Mouse (Mus musculus): Measurements from ENCODE around the gene Ubqln4. TPM values are rescaled to one million over a fixed set of nuclear protein-coding genes. Genes with fewer than 3 reads are reported as not detected.
"Not testable (repeated sequence)": the region's sequence is repeated elsewhere in the genome, so short reads cannot be mapped to it uniquely, and the experiment has no call there.

Gene Ubqln4
- polyA plus RNA-seq, 1 experiment from 2014 or later = 39.3 TPM

GRCm38 (mm10) chr3:88596547-88596946 lies 43.0 kb downstream of the Ubqln4 start:
- H3K9me3 ChIP-seq (ENCODE audit: control insufficient read depth, low read length); H3K4me3 ChIP-seq (ENCODE audit: low read length); H3K4me2 ChIP-seq (ENCODE audit: low read depth, low read length); ATAC-seq (ENCODE audit: low read depth); H3K27me3 ChIP-seq (ENCODE audit: control insufficient read depth, insufficient read depth, low read depth, low read length); H3K36me3 ChIP-seq (ENCODE audit: control insufficient read depth, insufficient read depth, low read length); H3K9ac ChIP-seq (ENCODE audit: low read length); H3K27ac ChIP-seq (ENCODE audit: low read length): not testable (repeated sequence)
- 78% methylated on average over 4 of the region's 4 CpGs for WGBS
- peaks cover 17% of the 10 kb centered on the region for H3K4me1 ChIP-seq (replicated peaks; ENCODE audit: control insufficient read depth, insufficient read depth, low read length)

- Histone ChIP-seq H3K27me3 (ENCODE audit: control insufficient read depth, insufficient read depth, low read depth, low read length) (no peaks in the 10 kb centered on the region), H3K4me2 (ENCODE audit: low read depth, low read length) (no peak overlapping the region), H3K9me3 (ENCODE audit: control insufficient read depth, low read length) (no peaks in the 10 kb centered on the region), H3K4me3 (ENCODE audit: low read length) (no peak overlapping the region), H3K4me1 (replicated peaks; ENCODE audit: control insufficient read depth, insufficient read depth, low read length) (peaks cover 5% of the 10 kb centered on the region; the same call in 1 of the 2 replicates), H3K9ac (ENCODE audit: low read length) (no peak overlapping the region), H3K36me3 (ENCODE audit: control insufficient read depth, insufficient read depth, low read length) (no peaks in the 10 kb centered on the region), H3K27ac (ENCODE audit: low read length) (no peak overlapping the region)
- ATAC-seq (ENCODE audit: low read depth) = no peak
- WGBS = 73% methylated on average over 4 of the region's 4 CpGs
These were observed 48.9 kb downstream of the Ubqln4 start for GRCm38 (mm10) chr3:88602466-88602865.

- no peaks in the 10 kb centered on the region for H3K36me3 ChIP-seq (ENCODE audit: control insufficient read depth, insufficient read depth, low read length)
- peak overlapping the region; percentile 27 for H3K27ac ChIP-seq (ENCODE audit: low read length)
- H3K4me2 ChIP-seq (ENCODE audit: low read depth, low read length) = no peak overlapping the region
- no peaks in the 10 kb centered on the region for H3K27me3 ChIP-seq (ENCODE audit: control insufficient read depth, insufficient read depth, low read depth, low read length)
- H3K9me3 ChIP-seq (ENCODE audit: control insufficient read depth, low read length) = no peaks in the 10 kb centered on the region
- peaks cover 9% of the 10 kb centered on the region; the same call in 1 of the 2 replicates for H3K4me1 ChIP-seq (replicated peaks; ENCODE audit: control insufficient read depth, insufficient read depth, low read length)
- 15% methylated on average over 6 of the region's 6 CpGs for WGBS
- H3K4me3 ChIP-seq (ENCODE audit: low read length) = no peak overlapping the region
- ATAC-seq (ENCODE audit: low read depth) = peak; percentile 78
- H3K9ac ChIP-seq (ENCODE audit: low read length) = no peak overlapping the region
These were observed 50.2 kb downstream of the Ubqln4 start for GRCm38 (mm10) chr3:88603714-88604161.

DNA sequence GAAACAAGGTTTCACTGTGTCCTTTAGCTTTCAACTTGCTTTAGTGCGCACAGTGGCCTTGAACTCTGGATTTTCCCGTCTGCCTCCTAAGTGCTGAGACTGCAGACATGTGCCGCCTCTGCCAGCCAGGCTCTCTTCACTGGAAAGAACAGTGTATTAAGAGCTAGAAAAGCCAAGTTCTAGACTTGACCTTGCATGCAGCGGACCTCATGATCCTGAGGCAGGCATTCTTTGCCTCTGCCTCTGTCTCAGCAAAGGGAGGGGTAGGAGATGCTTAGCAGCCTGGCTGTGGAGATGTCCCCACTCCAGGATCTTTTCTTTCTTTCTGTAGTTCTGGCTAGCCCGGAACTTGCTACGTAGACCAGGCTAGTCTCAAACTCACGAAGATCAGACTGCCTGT lies 51.3 kb downstream of the Ubqln4 start:
- no peaks in the 10 kb centered on the region for H3K9me3 ChIP-seq (ENCODE audit: control insufficient read depth, low read length)
- H3K4me1 ChIP-seq (replicated peaks; ENCODE audit: control insufficient read depth, insufficient read depth, low read length) = peaks cover 9% of the 10 kb centered on the region; the same call in 1 of the 2 replicates
- H3K27ac ChIP-seq (ENCODE audit: low read length) = no peak overlapping the region
- H3K36me3 ChIP-seq (ENCODE audit: control insufficient read depth, insufficient read depth, low read length) = no peaks in the 10 kb centered on the region
- H3K4me2 ChIP-seq (ENCODE audit: low read depth, low read length) = no peak overlapping the region
- WGBS = 91% methylated on average over 7 of the region's 7 CpGs
- ATAC-seq (ENCODE audit: low read depth) = no peak
- H3K27me3 ChIP-seq (ENCODE audit: control insufficient read depth, insufficient read depth, low read depth, low read length) = no peaks in the 10 kb centered on the region
- no peak overlapping the region for H3K9ac ChIP-seq (ENCODE audit: low read length)
- H3K4me3 ChIP-seq (ENCODE audit: low read length) = no peak overlapping the region

- not testable (repeated sequence) for H3K4me2 ChIP-seq (ENCODE audit: low read depth, low read length); H3K27me3 ChIP-seq (ENCODE audit: control insufficient read depth, insufficient read depth, low read depth, low read length); H3K4me1 ChIP-seq (replicated peaks; ENCODE audit: control insufficient read depth, insufficient read depth, low read length); H3K4me3 ChIP-seq (ENCODE audit: low read length); H3K27ac ChIP-seq (ENCODE audit: low read length); ATAC-seq (ENCODE audit: low read depth); H3K36me3 ChIP-seq (ENCODE audit: control insufficient read depth, insufficient read depth, low read length); H3K9ac ChIP-seq (ENCODE audit: low read length); H3K9me3 ChIP-seq (ENCODE audit: control insufficient read depth, low read length)
- 95% methylated on average over 2 of the region's 2 CpGs for WGBS
These were observed 52.1 kb downstream of the Ubqln4 start, which contains the start of gene Arhgef2 for GRCm38 (mm10) chr3:88605666-88606065. Gene Arhgef2 (plus strand): TSS chr3:88605966.

- ATAC-seq (ENCODE audit: low read depth) = peak; percentile 85
- Histone ChIP-seq H3K9me3 (ENCODE audit: control insufficient read depth, low read length) (no peaks in the 10 kb centered on the region), H3K4me1 (replicated peaks; ENCODE audit: control insufficient read depth, insufficient read depth, low read length) (peaks cover 9% of the 10 kb centered on the region; the same call in 1 of the 2 replicates), H3K9ac (ENCODE audit: low read length) (peak overlapping the region; percentile 57), H3K36me3 (ENCODE audit: control insufficient read depth, insufficient read depth, low read length) (no peaks in the 10 kb centered on the region), H3K27me3 (ENCODE audit: control insufficient read depth, insufficient read depth, low read depth, low read length) (no peaks in the 10 kb centered on the region), H3K4me3 (ENCODE audit: low read length) (peak overlapping the region; percentile 26), H3K27ac (ENCODE audit: low read length) (no peak overlapping the region), H3K4me2 (ENCODE audit: low read depth, low read length) (peak overlapping the region; percentile 51)
- under 1% methylated on average over 20 of the region's 20 CpGs for WGBS
These were observed 53.7 kb downstream of the Ubqln4 start for GRCm38 (mm10) chr3:88607065-88607757.

- Histone ChIP-seq H3K4me1 (replicated peaks; ENCODE audit: control insufficient read depth, insufficient read depth, low read length) (peaks cover 9% of the 10 kb centered on the region; the same call in 1 of the 2 replicates), H3K27ac (ENCODE audit: low read length) (no peak overlapping the region), H3K4me2 (ENCODE audit: low read depth, low read length) (peak overlapping the region; percentile 51), H3K9ac (ENCODE audit: low read length) (peak overlapping the region; percentile 57), H3K9me3 (ENCODE audit: control insufficient read depth, low read length) (no peaks in the 10 kb centered on the region), H3K36me3 (ENCODE audit: control insufficient read depth, insufficient read depth, low read length) (no peaks in the 10 kb centered on the region), H3K4me3 (ENCODE audit: low read length) (peak overlapping the region; percentile 26), H3K27me3 (ENCODE audit: control insufficient read depth, insufficient read depth, low read depth, low read length) (no peaks in the 10 kb centered on the region)
- WGBS = 29% methylated on average over 10 of the region's 10 CpGs
- ATAC-seq (ENCODE audit: low read depth) = peak; percentile 19; the same call in 1 of the 2 replicates
These were observed 54.2 kb downstream of the Ubqln4 start for GRCm38 (mm10) chr3:88607758-88608138.

- Histone ChIP-seq H3K9ac (ENCODE audit: low read length) (no peak overlapping the region), H3K4me2 (ENCODE audit: low read depth, low read length) (no peak overlapping the region), H3K4me3 (ENCODE audit: low read length) (no peak overlapping the region), H3K4me1 (replicated peaks; ENCODE audit: control insufficient read depth, insufficient read depth, low read length) (peaks cover 9% of the 10 kb centered on the region; the same call in 1 of the 2 replicates), H3K9me3 (ENCODE audit: control insufficient read depth, low read length) (no peaks in the 10 kb centered on the region), H3K36me3 (ENCODE audit: control insufficient read depth, insufficient read depth, low read length) (no peaks in the 10 kb centered on the region), H3K27ac (ENCODE audit: low read length) (no peak overlapping the region), H3K27me3 (ENCODE audit: control insufficient read depth, insufficient read depth, low read depth, low read length) (no peaks in the 10 kb centered on the region)
- ATAC-seq (ENCODE audit: low read depth) = no peak
- WGBS = 48% methylated on average over 4 of the region's 4 CpGs
These were observed 55.5 kb downstream of the Ubqln4 start for GRCm38 (mm10) chr3:88609066-88609465.

DNA sequence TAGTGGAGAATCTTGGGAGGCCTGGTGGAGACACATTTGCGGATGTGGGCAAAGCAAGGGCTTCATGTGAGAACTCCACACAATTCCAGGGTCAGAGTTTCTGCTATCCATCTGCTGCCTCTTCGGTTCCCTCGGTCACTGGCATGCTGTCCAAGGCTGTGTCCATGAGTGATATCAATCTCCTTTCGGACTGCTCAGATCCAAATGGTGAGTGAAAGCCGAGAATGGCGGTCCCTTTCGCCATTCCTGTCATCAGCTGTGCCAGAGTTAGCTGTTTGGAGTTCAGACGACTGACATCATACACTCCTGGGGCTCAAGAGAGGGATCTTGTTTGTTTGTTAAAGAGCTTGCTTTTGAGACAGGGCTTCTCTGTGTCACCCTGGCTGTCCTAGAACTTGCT lies 60.9 kb downstream of the Ubqln4 start:
- H3K36me3 ChIP-seq (ENCODE audit: control insufficient read depth, insufficient read depth, low read length) = no peaks in the 10 kb centered on the region
- 56% methylated on average over 8 of the region's 8 CpGs for WGBS
- no peak overlapping the region for H3K4me2 ChIP-seq (ENCODE audit: low read depth, low read length)
- H3K4me1 ChIP-seq (replicated peaks; ENCODE audit: control insufficient read depth, insufficient read depth, low read length) = peaks cover 17% of the 10 kb centered on the region
- no peak overlapping the region for H3K27ac ChIP-seq (ENCODE audit: low read length)
- H3K4me3 ChIP-seq (ENCODE audit: low read length) = no peak overlapping the region
- no peak overlapping the region for H3K9ac ChIP-seq (ENCODE audit: low read length)
- H3K9me3 ChIP-seq (ENCODE audit: control insufficient read depth, low read length) = no peaks in the 10 kb centered on the region
- no peaks in the 10 kb centered on the region for H3K27me3 ChIP-seq (ENCODE audit: control insufficient read depth, insufficient read depth, low read depth, low read length)
- ATAC-seq (ENCODE audit: low read depth) = no peak
